Comparison of ENCODE assay signal across 13 mouse cellular contexts in genomic region chr5:139416942-139417341, GRCm38 (mm10). TPM values are rescaled to one million over a fixed set of nuclear protein-coding genes. Genes with fewer than 3 reads are reported as not detected.
DNase-seq lines count a peak whose midpoint lies in the region; ATAC-seq and TF ChIP-seq lines count a peak whose summit lies in the region.
"Had no signal": no experiment of that assay in that cellular context is flagged by ENCODE, and none has a peak within 500 bp of the region (broad histone marks: within the 10 kb centered on the region; RNA-seq: fewer than 3 reads in every experiment).

No protein-coding gene starts in this region.

- no peak for TF ChIP-seq POLR2A in liver, adult 2 months (IDR thresholded peaks at IDR 0.05; ENCODE audit: extremely low read depth, insufficient read depth, low read length)
- no peak for TF ChIP-seq POLR2A in CH12.LX (IDR thresholded peaks at IDR 0.05; ENCODE audit: low read depth, low read length)
- no peak for TF ChIP-seq POLR2A in brain, embryonic 14.5 days (IDR thresholded peaks at IDR 0.05; ENCODE audit: borderline replicate concordance, extremely low read depth, insufficient read depth, insufficient read length, poor library complexity, severe bottlenecking)

- no peak overlapping the region for H3K4me2 ChIP-seq in CH12.LX (ENCODE audit: insufficient read depth, low read depth, poor library complexity, severe bottlenecking)
- no peak overlapping the region for H3K4me2 ChIP-seq in midbrain, embryonic 11.5 days
- H3K4me2 ChIP-seq: heart, embryonic 12.5 days had no signal

- dilution Hi-C loops in CH12.LX (cut with MboI; ENCODE audit: extremely low pct_ligation_motif_present, extremely low pct_unique_long_range_greater_than_20kb, low sequenced_read_pairs): no loop called here

- WGBS in liver, adult 2 months: 95% methylated on average over 4 of the region's 4 CpGs
- 94% methylated on average over 4 of the region's 4 CpGs for WGBS in midbrain, embryonic 11.5 days

- H3K36me3 ChIP-seq in liver, adult 2 months (ENCODE audit: control insufficient read depth, insufficient read depth, low read length): no peaks in the 10 kb centered on the region
- H3K36me3 ChIP-seq in CH12.LX (replicated peaks in 1 of 2; ENCODE audit: control insufficient read depth in 1 of 2, insufficient read depth in 1 of 2, low read length in 1 of 2): peaks cover 3 to 84% of the 10 kb centered on the region in 2 experiments
- H3K36me3 ChIP-seq in midbrain, embryonic 11.5 days (ENCODE audit: control insufficient read depth, insufficient read depth, low read length): no peaks in the 10 kb centered on the region
- H3K36me3 ChIP-seq: heart, embryonic 12.5 days had no signal

- no peaks in the 10 kb centered on the region for H3K79me2 ChIP-seq in liver, adult 2 months (ENCODE audit: control insufficient read depth, insufficient read depth, low read length)
- H3K79me2 ChIP-seq in CH12.LX (replicated peaks; ENCODE audit: control insufficient read depth, extremely low read depth, insufficient read depth, poor library complexity, severe bottlenecking): no peaks in the 10 kb centered on the region

- no peak overlapping the region for H3K27ac ChIP-seq in liver, adult 2 months (replicated peaks; ENCODE audit: insufficient read depth, low read depth, low read length)
- H3K27ac ChIP-seq in CH12.LX (ENCODE audit: insufficient read depth, low read depth): no peak overlapping the region
- no peak overlapping the region for H3K27ac ChIP-seq in midbrain, embryonic 11.5 days (ENCODE audit: low read depth, low read length)
- H3K27ac ChIP-seq: macrophage had no signal

- in situ Hi-C loops in CH12.LX (cut with MboI; ENCODE audit: low pct_ligation_motif_present, low pct_unique_long_range_greater_than_20kb, low sequenced_read_pairs): no loop called here

- no peak overlapping the region for H3K4me3 ChIP-seq in liver, adult 2 months (ENCODE audit: insufficient read depth, low read depth, low read length)
- no peak overlapping the region for H3K4me3 ChIP-seq in CH12.LX (replicated peaks in 1 of 3; ENCODE audit: low read depth in 2 of 3, low read length in 2 of 3, poor library complexity in 1 of 3)
- H3K4me3 ChIP-seq in midbrain, embryonic 11.5 days (ENCODE audit: low read depth, low read length): no peak overlapping the region
- H3K4me3 ChIP-seq: heart, embryonic 12.5 days had no signal

- TF ChIP-seq RAD21 in CH12.LX (IDR thresholded peaks at IDR 0.05; ENCODE audit: low read depth, low read length): no peak; the same call in 1 of the 2 replicates

- peak; percentile 30; the same call in 1 of the 2 replicates for TF ChIP-seq CTCF in liver, adult 2 months (IDR thresholded peaks at IDR 0.05; ENCODE audit: low read depth, low read length)
- peak; percentile 13 to 33; a peak in 2 of 4 replicates for TF ChIP-seq CTCF in CH12.LX (conservative IDR thresholded peaks at IDR 0.05 in 1 of 2, IDR thresholded peaks at IDR 0.05 in 1 of 2; ENCODE audit: low read depth in 2 of 2, low read length in 2 of 2)
- TF ChIP-seq CTCF in brain, embryonic 14.5 days (IDR thresholded peaks at IDR 0.05; ENCODE audit: borderline replicate concordance, extremely low read depth, insufficient read depth, insufficient read length): peak; percentile 49; the same call in 1 of the 2 replicates

- no peaks in the 10 kb centered on the region for H3K4me1 ChIP-seq in liver, adult 2 months (ENCODE audit: control insufficient read depth, insufficient read depth, low read length)
- H3K4me1 ChIP-seq in CH12.LX (ENCODE audit: control insufficient read depth in 1 of 2, insufficient read depth in 2 of 2): peaks cover 0 to 13% of the 10 kb centered on the region in 2 experiments; a peak in 2 of 4 replicates
- H3K4me1 ChIP-seq in midbrain, embryonic 11.5 days (ENCODE audit: control insufficient read depth, insufficient read depth, low read length): peaks cover 9% of the 10 kb centered on the region; the same call in 1 of the 2 replicates

- peak; percentile 40 for DNase-seq in embryo, embryonic 10.5 days (ENCODE audit: low spot score)
- no peak for DNase-seq in embryo, embryonic 10 days (ENCODE audit: low spot score)
- no peak for DNase-seq in liver, adult 2 months (ENCODE audit: extremely low read depth, low read depth, low spot score)
- DNase-seq in liver (no peak), CH12.LX (ENCODE audit: extremely low read depth) (no peak)
- DNase-seq in brain, embryonic 14.5 days (ENCODE audit: low read depth): no peak
- DNase-seq in midbrain, embryonic 11.5 days (ENCODE audit: low spot score, missing footprints): no peak
- no peak for DNase-seq in neural tube, embryonic 10.5 days (ENCODE audit: extremely low spot score, low spot score)
- DNase-seq: gastrocnemius, postnatal 10 days; right cerebral cortex, adult 18-20 months had no signal

- no peaks in the 10 kb centered on the region for H3K27me3 ChIP-seq in liver, adult 2 months (ENCODE audit: control insufficient read depth, insufficient read depth, low read length)
- H3K27me3 ChIP-seq in CH12.LX (replicated peaks): no peaks in the 10 kb centered on the region
- H3K27me3 ChIP-seq in midbrain, embryonic 11.5 days (ENCODE audit: control insufficient read depth, insufficient read depth, low read length): no peaks in the 10 kb centered on the region

- no peak overlapping the region for H3K9ac ChIP-seq in liver, adult 2 months (ENCODE audit: low read depth, low read length)
- no peak overlapping the region for H3K9ac ChIP-seq in CH12.LX (ENCODE audit: insufficient read depth, low read depth)
- H3K9ac ChIP-seq in midbrain, embryonic 11.5 days (ENCODE audit: low read length): no peak overlapping the region
- H3K9ac ChIP-seq: heart, embryonic 12.5 days had no signal

- no peaks in the 10 kb centered on the region for H3K9me3 ChIP-seq in CH12.LX (replicated peaks; ENCODE audit: low read length)
- no peaks in the 10 kb centered on the region for H3K9me3 ChIP-seq in midbrain, embryonic 11.5 days (ENCODE audit: control insufficient read depth, low read length)

- no peak for ATAC-seq in midbrain, embryonic 11.5 days (ENCODE audit: low FRiP score)
- ATAC-seq: hindbrain, embryonic 16.5 days had no signal

- no peak for TF ChIP-seq EP300 in CH12.LX (IDR thresholded peaks at IDR 0.05; ENCODE audit: low read length)

TF ChIP-seq in CH12.LX, 34 proteins besides CTCF, POLR2A, EP300 and RAD21:
- no peak for TF ChIP-seq E2F4 (IDR thresholded peaks at IDR 0.05; ENCODE audit: insufficient replicate concordance, low read depth, low read length)
- no peak for TF ChIP-seq ZKSCAN1 (IDR thresholded peaks at IDR 0.05; ENCODE audit: borderline replicate concordance, low read depth, low read length)
- TF ChIP-seq TCF12 (IDR thresholded peaks at IDR 0.05; ENCODE audit: low read depth, low read length): no peak
- TF ChIP-seq ZC3H11A (IDR thresholded peaks at IDR 0.05; ENCODE audit: low read depth, low read length): no peak
- TF ChIP-seq USF1 (IDR thresholded peaks at IDR 0.05; ENCODE audit: low read depth, low read length): no peak
- no peak for TF ChIP-seq POLR2AphosphoS2 (IDR thresholded peaks at IDR 0.05; ENCODE audit: low read depth, low read length)
- TF ChIP-seq SIN3A (IDR thresholded peaks at IDR 0.05; ENCODE audit: low read length): no peak
- no peak for TF ChIP-seq NELFE (IDR thresholded peaks at IDR 0.05; ENCODE audit: low read depth, low read length)
- TF ChIP-seq MAZ (IDR thresholded peaks at IDR 0.05; ENCODE audit: low read depth, low read length): no peak
- no peak for TF ChIP-seq NRF1 (IDR thresholded peaks at IDR 0.05; ENCODE audit: low read depth, low read length)
- TF ChIP-seq MAX (IDR thresholded peaks at IDR 0.05; ENCODE audit: low read length): no peak

RNA-seq across cellular contexts. Expression of gene Gper1, which starts 6.0 kb away (rescaled TPM):
- 0.07 TPM in 1 of 2 replicates, not detected in the other for total RNA-seq in liver, adult 2 months (2014; rRNA removed)
- 0.02 and 0.05 TPM in 2 replicates for polyA plus RNA-seq in liver, adult 2 months (2012; rRNA removed)
- total RNA-seq in CH12.LX (2012; rRNA removed): 0.08 and 0.13 TPM in 2 replicates
- not detected in 2 replicates for total RNA-seq in CH12.LX (2014; rRNA removed)
- polyA plus RNA-seq in CH12.LX (2012; ENCODE audit: insufficient read length, low read depth): not detected in 2 replicates
- 6.5 and 6.8 TPM in 2 replicates for polyA plus RNA-seq in brain, embryonic 14.5 days (2012; rRNA removed)
- polyA plus RNA-seq in midbrain, embryonic 11.5 days (2014; fragmentation: Nextera tagmentation; extraction: Ambion mirVana): 1.9 and 2.5 TPM in 2 replicates
- polyA plus RNA-seq: macrophage had no signal

RNA-seq across cellular contexts. Expression of gene C130050O18Rik, which starts 11.9 kb away (rescaled TPM):
- total RNA-seq in liver, adult 2 months (2014; rRNA removed): 0.18 and 0.54 TPM in 2 replicates
- polyA plus RNA-seq in liver, adult 2 months (2012; rRNA removed): 0.56 and 1.6 TPM in 2 replicates
- total RNA-seq in CH12.LX (2012; rRNA removed) (0.17 TPM in 1 of 2 replicates, not detected in the other), CH12.LX (2014; rRNA removed) (0.15 TPM in 1 of 2 replicates, not detected in the other)
- polyA plus RNA-seq in CH12.LX (2012; ENCODE audit: insufficient read length, low read depth): 0.53 and 0.54 TPM in 2 replicates
- polyA plus RNA-seq in brain, embryonic 14.5 days (2012; rRNA removed): 0.20 and 0.33 TPM in 2 replicates
- polyA plus RNA-seq in midbrain, embryonic 11.5 days (2014; fragmentation: Nextera tagmentation; extraction: Ambion mirVana): 0.12 and 0.29 TPM in 2 replicates

RNA-seq across cellular contexts. Expression of gene Gpr146, which starts 39.4 kb away (rescaled TPM):
- total RNA-seq in liver, adult 2 months (2014; rRNA removed): 36.5 and 57.1 TPM in 2 replicates
- polyA plus RNA-seq in liver, adult 2 months (2012; rRNA removed): 43.5 and 70.7 TPM in 2 replicates
- total RNA-seq in CH12.LX (2012; rRNA removed): 0.08 and 0.13 TPM in 2 replicates
- not detected in 2 replicates for total RNA-seq in CH12.LX (2014; rRNA removed)
- polyA plus RNA-seq in CH12.LX (2012; ENCODE audit: insufficient read length, low read depth): not detected in 2 replicates
- polyA plus RNA-seq in brain, embryonic 14.5 days (2012; rRNA removed): 1.5 and 2.0 TPM in 2 replicates
- polyA plus RNA-seq in midbrain, embryonic 11.5 days (2014; fragmentation: Nextera tagmentation; extraction: Ambion mirVana): 1.5 and 2.7 TPM in 2 replicates

RNA-seq across cellular contexts. Expression of gene 3110082I17Rik, which starts 43.4 kb away (rescaled TPM):
- 1.6 and 2.6 TPM in 2 replicates for total RNA-seq in liver, adult 2 months (2014; rRNA removed)
- polyA plus RNA-seq in liver, adult 2 months (2012; rRNA removed): 2.2 and 7.4 TPM in 2 replicates
- total RNA-seq in CH12.LX (2012; rRNA removed) (46.9 and 58.7 TPM in 2 replicates), CH12.LX (2014; rRNA removed) (37.5 and 41.2 TPM in 2 replicates)
- polyA plus RNA-seq in CH12.LX (2012; ENCODE audit: insufficient read length, low read depth): 100.0 and 122 TPM in 2 replicates
- polyA plus RNA-seq in brain, embryonic 14.5 days (2012; rRNA removed): 12.3 and 13.4 TPM in 2 replicates
- 33.5 and 34.1 TPM in 2 replicates for polyA plus RNA-seq in midbrain, embryonic 11.5 days (2014; fragmentation: Nextera tagmentation; extraction: Ambion mirVana)

Comparison
In these comparisons a context has a peak if more than half of its experiments do, and no peak if none do; other contexts are left out.
1. RNA of gene Gpr146, which starts 39.4 kb away (polyA plus RNA-seq): 43.5 to 70.7 TPM in liver, adult 2 months; 1.5 to 2.0 TPM in brain, embryonic 14.5 days, 1.5 to 2.7 TPM in midbrain, embryonic 11.5 days and not detected in CH12.LX; every median in the first group is over 10 times any median in the second.
2. Peak in every context shown above with its lines, with median percentiles within 50 percentile points of each other: CTCF ChIP-seq.